Mouse (Mus musculus) CH12.LX (cell line): ENCODE data around the gene Tm6sf2.

Source experiments
- MAX ChIP-seq: IDR thresholded peaks from 2 replicates; pipeline ENCODE4 v1.6.1; 2011; ENCODE audit warnings: low read length, improper control_type of control experiment
- MAZ ChIP-seq: IDR thresholded peaks from 2 replicates; pipeline ENCODE4 v1.6.1; 2012; ENCODE audit warnings: low read depth, mild to moderate bottlenecking, inconsistent platforms, low read length, improper control_type of control experiment, moderate library complexity
- POLR2AphosphoS2 ChIP-seq: IDR thresholded peaks from 2 replicates; pipeline ENCODE4 v1.6.1; 2011; ENCODE audit warnings: low read depth, low read length, improper control_type of control experiment
- SMC3 ChIP-seq: IDR thresholded peaks from 2 replicates; pipeline ENCODE4 v1.6.1; 2011; ENCODE audit warnings: low read depth, low read length, improper control_type of control experiment
- ZKSCAN1 ChIP-seq: IDR thresholded peaks from 2 replicates; pipeline ENCODE4 v1.6.1; 2012; ENCODE audit warnings: low read depth, inconsistent platforms, low read length, improper control_type of control experiment, borderline replicate concordance

- TF ChIP-seq SMC3 (no peak), ZKSCAN1 (no peak), MAZ (no peak), POLR2AphosphoS2 (no peak), MAX (no peak)
Observed at GRCm38 (mm10) chr8:70086151-70086550, 13.4 kb downstream of the Tm6sf2 start.
